Mouse (Mus musculus) neural tube, embryonic 15.5 days (tissue): ENCODE measurements around the gene Zfp358. TPM values are rescaled to one million over a fixed set of nuclear protein-coding genes. Genes with fewer than 3 reads are reported as not detected.

Source experiments
- ATAC-seq: fragments of 200-750 bp; cut with Nextera tagmentation; 2 replicates; pipeline ENCODE4 v1.8.0; 2017; ENCODE audit warnings: mild to moderate bottlenecking, moderate TSS enrichment, moderate library complexity; ENCODE audit not compliant: low FRiP score
- H3K27ac ChIP-seq: fragments of 300-500 bp; sonication (generic); replicated peaks from 2 replicates; pipeline ENCODE4 v1.5.1; 2015; ENCODE audit warnings: mild to moderate bottlenecking, inconsistent platforms
- H3K27me3 ChIP-seq: fragments of 300-500 bp; sonication (generic); replicated peaks from 2 replicates; pipeline ENCODE4 v1.6.1; 2015; ENCODE audit warnings: inconsistent platforms
- H3K36me3 ChIP-seq: fragments of 300-500 bp; sonication (generic); 2 replicates; pipeline ENCODE4 v1.6.1; 2015; ENCODE audit warnings: inconsistent platforms
- H3K4me1 ChIP-seq: fragments of 300-500 bp; sonication (generic); 2 replicates; pipeline ENCODE4 v1.6.1; 2015; ENCODE audit warnings: inconsistent platforms
- H3K4me2 ChIP-seq: fragments of 300-500 bp; sonication (generic); 2 replicates; pipeline ENCODE4 v1.6.1; 2015; ENCODE audit warnings: inconsistent platforms, mild to moderate bottlenecking, moderate library complexity
- H3K4me3 ChIP-seq: fragments of 300-500 bp; sonication (generic); replicated peaks from 2 replicates; pipeline ENCODE4 v1.5.1; 2015; ENCODE audit warnings: mild to moderate bottlenecking, inconsistent platforms
- H3K9ac ChIP-seq: fragments of 300-500 bp; sonication (generic); replicated peaks from 2 replicates; pipeline ENCODE4 v1.6.1; 2015; ENCODE audit warnings: mild to moderate bottlenecking, inconsistent platforms
- H3K9me3 ChIP-seq: fragments of 300-500 bp; sonication (generic); replicated peaks from 2 replicates; pipeline ENCODE4 v1.6.1; 2016; ENCODE audit warnings: inconsistent platforms
- WGBS: fragments of 180-500 bp; shearing (Covaris S2); methylation state at CpG from one replicate; pipeline ENCODE4 v1.1.7; 2015; ENCODE audit warnings: mixed read lengths; 5-methylcytosine and 5-hydroxymethylcytosine counted together
- polyA plus RNA-seq: library from polyadenylated mRNA; unstranded; fragments of >200 nt; fragmentation: Nextera tagmentation; extraction: Ambion mirVana; gene quantifications from 2 replicates; pipeline ENCODE4 v1.2.1, GENCODE M21; 2015

Zfp358 gene
- polyA plus RNA-seq: 62.7 and 64.3 TPM in 2 replicates

DNA sequence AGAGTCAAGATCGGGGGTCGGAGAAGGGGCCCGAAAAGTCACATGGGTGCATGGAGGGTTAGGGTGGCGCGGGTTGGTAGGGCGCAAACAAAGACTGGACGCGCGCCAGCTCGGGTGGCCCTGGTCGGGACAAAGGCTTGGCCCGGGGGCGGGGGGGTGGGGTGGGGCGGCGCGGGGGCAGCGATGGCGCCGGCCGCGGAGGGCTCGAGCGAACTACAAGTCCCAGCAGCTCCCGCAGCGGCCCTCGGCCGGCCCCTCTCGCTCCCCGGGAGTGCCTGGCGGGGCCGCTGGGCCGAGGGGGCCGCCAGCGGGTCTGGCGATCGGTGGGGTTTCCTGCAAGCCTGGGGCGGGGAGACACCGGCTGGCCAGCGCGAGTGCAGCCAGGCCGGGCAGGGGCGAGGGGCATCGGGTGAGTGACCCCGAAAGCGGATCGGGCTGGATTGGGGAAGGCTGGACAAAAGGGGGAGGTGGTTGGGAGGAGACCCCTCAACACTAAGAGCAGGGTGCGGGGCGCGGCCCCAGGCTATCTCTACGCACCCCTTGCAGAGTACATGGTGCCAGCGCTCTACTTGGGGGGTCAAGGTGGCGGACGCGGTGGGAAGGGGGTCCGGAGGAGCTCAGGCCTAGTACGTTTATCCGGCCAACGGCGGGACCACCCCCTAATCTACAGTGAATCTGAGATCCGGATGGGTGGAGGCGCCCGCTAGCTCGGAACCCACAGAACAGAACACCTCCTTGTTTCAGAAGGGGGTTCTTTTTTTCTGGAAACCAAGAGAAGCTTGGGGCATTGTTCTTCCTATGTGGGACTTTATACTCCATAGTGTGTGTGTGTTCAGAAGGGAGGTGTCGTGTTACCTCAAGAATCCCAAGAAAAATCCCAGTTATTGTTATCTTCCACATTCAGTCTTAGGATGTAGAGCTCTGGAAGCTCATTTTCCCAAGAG, at the start of gene Zfp358:
Gene Zfp358 (plus strand): TSS at position 238 of the 944 bp plus-strand sequence.
- Histone ChIP-seq H3K36me3 (peaks cover 38% of the 10 kb centered on the region), H3K27me3 (no peaks in the 10 kb centered on the region), H3K9me3 (no peaks in the 10 kb centered on the region), H3K9ac (peak within 1 kb of the TSS; percentile 99), H3K27ac (peak within 1 kb of the TSS; percentile 89), H3K4me2 (peak within 1 kb of the TSS; percentile 65), H3K4me3 (peak within 1 kb of the TSS; percentile 78), H3K4me1 (peaks cover 33% of the 10 kb centered on the region)
- under 1% methylated on average over 56 of the region's 64 CpGs for WGBS
- peak; percentile 91 for ATAC-seq

DNA sequence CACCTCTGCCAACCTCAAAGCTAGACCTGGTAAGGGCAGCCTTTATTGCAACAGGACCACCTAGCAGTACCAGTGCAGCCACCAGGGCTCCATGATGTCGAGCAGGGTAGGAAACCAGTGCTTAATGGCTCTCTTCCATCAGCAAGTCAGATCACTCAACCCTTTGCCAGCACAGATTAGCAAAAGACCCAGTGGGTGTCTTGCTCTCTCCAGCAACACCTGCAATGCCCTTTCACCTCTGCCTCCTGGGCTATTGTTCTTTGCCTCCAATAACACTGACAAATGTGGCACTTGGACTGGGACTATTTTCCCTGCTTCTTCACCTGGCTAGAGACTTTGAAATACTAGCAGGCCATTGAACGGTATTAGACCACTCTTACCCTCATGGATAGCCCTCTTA, 43.7 kb upstream of the Zfp358 start:
- no peak overlapping the region for H3K4me2 ChIP-seq
- peaks cover 79% of the 10 kb centered on the region for H3K36me3 ChIP-seq
- H3K4me1 ChIP-seq: no peaks in the 10 kb centered on the region
- no peak overlapping the region for H3K9ac ChIP-seq
- WGBS: 90% methylated on average over 2 of the region's 2 CpGs
- no peaks in the 10 kb centered on the region for H3K27me3 ChIP-seq
- H3K4me3 ChIP-seq: no peak overlapping the region
- no peaks in the 10 kb centered on the region for H3K9me3 ChIP-seq
- no peak overlapping the region for H3K27ac ChIP-seq
- ATAC-seq: no peak

DNA sequence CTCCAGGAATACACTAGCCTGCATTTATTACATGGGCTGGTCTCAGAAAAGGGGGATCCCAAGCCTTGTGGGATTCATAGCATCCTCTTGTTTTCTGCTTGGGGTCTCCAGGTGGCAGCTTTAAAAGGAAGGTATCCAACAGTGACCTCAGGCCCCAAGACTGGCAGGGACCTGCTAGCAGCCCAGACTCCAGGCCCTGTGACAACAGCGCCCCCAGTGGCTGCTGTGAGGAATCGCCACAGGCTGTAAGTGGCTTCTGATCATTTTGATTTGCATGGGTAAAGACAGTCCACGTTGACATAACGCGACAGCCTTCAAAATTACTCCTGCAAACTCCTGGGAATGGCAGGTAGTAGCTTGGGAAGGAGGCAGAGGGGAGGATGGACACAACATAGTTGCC, 42.3 kb upstream of the Zfp358 start:
- H3K4me3 ChIP-seq: no peak overlapping the region
- no peaks in the 10 kb centered on the region for H3K27me3 ChIP-seq
- H3K4me2 ChIP-seq: no peak overlapping the region
- no peaks in the 10 kb centered on the region for H3K9me3 ChIP-seq
- H3K4me1 ChIP-seq: no peaks in the 10 kb centered on the region
- no peak overlapping the region for H3K27ac ChIP-seq
- peak; percentile 64; the same call in 1 of the 2 replicates for ATAC-seq
- H3K9ac ChIP-seq: no peak overlapping the region
- 35% methylated on average over 5 of the region's 5 CpGs for WGBS
- H3K36me3 ChIP-seq: peaks cover 87% of the 10 kb centered on the region

DNA sequence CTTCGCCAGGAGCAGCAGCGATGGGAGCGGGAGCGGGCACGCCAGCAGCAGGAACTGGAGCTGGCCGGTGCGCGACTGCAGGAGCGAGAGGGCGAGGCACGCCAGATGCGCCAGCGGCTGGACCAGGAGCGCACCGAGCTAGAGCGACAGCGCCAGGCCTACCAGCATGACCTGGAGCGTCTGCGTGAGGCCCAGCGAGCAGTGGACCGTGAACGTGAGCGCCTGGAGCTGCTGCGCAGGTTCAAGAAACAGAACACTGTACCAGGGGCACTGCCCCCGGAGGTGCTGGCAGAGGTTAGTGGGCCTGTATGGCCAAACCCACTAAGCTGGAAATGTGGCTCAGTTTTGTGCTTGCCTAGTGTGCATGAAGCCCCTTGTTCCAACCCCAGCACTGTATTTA, 40.9 kb upstream of the Zfp358 start:
- Histone ChIP-seq H3K4me1 (no peaks in the 10 kb centered on the region), H3K27me3 (no peaks in the 10 kb centered on the region), H3K4me3 (no peak overlapping the region), H3K9ac (no peak overlapping the region), H3K27ac (no peak overlapping the region), H3K9me3 (no peaks in the 10 kb centered on the region), H3K36me3 (peaks cover 89% of the 10 kb centered on the region), H3K4me2 (no peak overlapping the region)
- no peak for ATAC-seq
- WGBS: 98% methylated on average over 25 of the region's 25 CpGs

DNA sequence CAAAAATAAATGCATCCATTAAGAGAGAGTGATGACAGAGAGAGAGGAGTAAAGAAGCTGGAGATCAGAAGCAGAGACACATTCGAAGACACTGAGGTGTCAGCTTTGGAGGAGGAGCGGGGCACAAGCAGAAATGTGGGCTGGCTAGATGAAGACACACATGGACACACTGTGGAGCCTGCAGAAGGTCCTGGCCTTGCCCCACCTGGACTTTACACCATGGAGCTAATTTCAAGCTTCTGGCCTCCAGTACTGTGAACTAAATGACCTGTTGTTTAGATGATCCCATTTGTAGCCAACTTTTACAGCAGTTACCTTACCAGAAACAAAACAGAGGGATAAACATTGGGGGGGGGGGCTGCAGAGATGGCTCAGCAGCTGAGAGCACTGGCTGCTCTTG, 29.7 kb upstream of the Zfp358 start:
- Histone ChIP-seq H3K27ac (no peak overlapping the region), H3K9ac (no peak overlapping the region)
- no peak for ATAC-seq

DNA sequence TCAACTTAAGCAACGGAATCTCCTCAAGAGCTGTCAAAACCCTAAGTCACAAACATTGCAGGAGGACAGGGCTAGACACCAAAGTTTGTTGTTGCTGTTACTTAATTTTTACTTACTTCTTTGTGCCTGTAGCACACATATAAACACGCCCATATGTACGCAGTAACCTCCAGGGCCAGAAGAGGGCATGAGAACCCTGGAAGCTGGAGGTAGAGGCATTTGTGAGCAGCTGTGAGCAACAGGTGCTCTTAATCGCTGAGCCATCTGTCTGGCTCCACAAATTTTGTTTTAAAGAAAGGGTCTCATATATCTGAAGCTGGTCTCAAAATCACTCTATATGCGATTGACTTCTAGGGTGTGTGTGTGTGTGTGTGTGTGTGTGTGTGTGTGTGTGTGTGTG, 28.6 kb upstream of the Zfp358 start:
- H3K36me3 ChIP-seq: no peaks in the 10 kb centered on the region
- no peaks in the 10 kb centered on the region for H3K9me3 ChIP-seq
- H3K9ac ChIP-seq: no peak overlapping the region
- H3K4me3 ChIP-seq: no peak overlapping the region
- H3K27ac ChIP-seq: no peak overlapping the region
- no peak overlapping the region for H3K4me2 ChIP-seq
- WGBS: 58% methylated on average over 5 of the region's 5 CpGs
- peaks cover 12% of the 10 kb centered on the region for H3K4me1 ChIP-seq
- H3K27me3 ChIP-seq: no peaks in the 10 kb centered on the region
- no peak for ATAC-seq

More for the DNA sequence above, 29.7 kb upstream of the Zfp358 start:
- WGBS: 87% methylated on average over 2 of the region's 2 CpGs
- Histone ChIP-seq H3K9me3 (no peaks in the 10 kb centered on the region), H3K4me3 (no peak overlapping the region), H3K4me1 (peaks cover 12% of the 10 kb centered on the region), H3K27me3 (no peaks in the 10 kb centered on the region), H3K36me3 (no peaks in the 10 kb centered on the region), H3K4me2 (no peak overlapping the region)

DNA sequence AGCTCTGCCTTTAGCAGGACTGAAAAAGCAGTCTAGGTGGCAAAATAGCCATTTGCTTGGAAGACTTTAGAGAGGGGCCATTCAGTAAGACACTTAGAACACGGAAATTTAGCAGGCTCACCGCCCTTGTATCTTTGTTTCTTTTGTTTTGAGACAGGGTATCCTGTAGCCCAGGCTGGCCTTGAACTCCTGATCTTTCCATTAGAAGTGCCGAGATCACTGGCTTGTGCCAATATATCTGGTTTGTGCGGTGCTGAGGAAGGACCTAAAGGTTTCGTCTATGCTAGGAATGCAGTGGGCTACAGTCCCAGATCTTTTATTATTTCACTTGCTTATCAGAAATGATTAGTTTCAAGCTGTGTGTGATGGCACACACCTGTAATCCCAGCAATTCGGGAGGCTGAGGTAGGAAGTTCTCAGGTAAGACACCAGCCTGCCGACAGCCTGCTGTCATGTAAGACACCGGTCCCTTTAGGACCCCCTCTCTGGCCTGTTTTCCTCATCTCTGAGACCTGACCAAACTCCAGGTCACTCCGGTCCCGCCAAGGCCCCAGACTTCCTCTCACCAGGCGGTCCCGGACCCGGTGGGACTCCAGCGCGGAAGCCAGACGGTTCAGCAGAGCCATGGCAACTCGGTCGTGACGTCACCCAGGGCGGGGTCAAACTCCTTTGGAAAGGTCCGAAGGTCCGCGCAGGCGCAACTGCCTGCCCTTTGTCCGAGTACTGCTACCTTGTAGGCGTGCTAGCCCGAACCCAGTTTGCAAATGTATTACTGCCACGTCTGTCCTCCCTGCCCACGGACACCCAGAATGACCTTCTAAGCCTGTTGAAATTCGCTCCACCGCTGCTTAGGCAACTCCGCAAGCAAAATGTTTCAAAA, 25.7 kb upstream of the Zfp358 start, which contains the start of gene Pex11g:
Gene Pex11g (minus strand): TSS at position 675 of the 880 bp plus-strand sequence.
- WGBS: 8% methylated on average over 32 of the region's 32 CpGs
- Histone ChIP-seq H3K4me2 (peak within 1 kb of the TSS; percentile 67), H3K4me3 (peak within 1 kb of the TSS; percentile 48), H3K9me3 (no peaks in the 10 kb centered on the region), H3K9ac (peak within 1 kb of the TSS; percentile 54), H3K27ac (peak within 1 kb of the TSS; percentile 82), H3K36me3 (no peaks in the 10 kb centered on the region), H3K4me1 (peaks cover 12% of the 10 kb centered on the region), H3K27me3 (no peaks in the 10 kb centered on the region)
- peak; percentile 93 for ATAC-seq

DNA sequence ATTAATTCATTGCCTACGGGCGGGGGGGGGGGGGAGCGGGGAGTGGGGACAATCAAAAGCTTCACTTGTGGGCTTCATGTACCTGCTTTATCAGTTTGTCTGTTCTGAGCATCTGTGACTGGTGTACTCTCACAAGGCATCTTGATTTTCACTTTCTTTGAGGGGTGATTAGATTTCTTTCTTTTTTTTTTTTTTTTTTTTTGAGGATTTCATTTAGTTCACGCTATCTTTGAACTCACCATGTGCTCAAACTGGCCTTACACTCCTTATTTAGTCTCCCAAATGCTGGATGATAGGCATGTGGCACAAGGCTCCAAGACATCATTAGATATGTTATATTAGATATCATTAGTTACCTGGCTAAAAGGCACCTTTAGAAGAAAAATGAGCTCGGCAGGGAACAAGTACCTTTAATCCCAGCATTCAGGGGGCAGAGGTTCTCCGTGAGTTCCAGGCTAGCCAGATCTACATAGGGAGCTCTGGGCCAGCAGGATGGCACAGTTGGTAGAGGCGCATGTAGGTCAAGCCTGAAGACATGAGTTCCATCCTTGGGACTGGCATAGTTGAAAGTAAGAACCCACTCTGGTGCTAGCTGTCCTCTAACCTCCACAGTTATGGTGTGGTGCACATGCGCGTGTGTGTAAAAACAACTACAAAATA, 24.9 kb upstream of the Zfp358 start:
- Histone ChIP-seq H3K4me2 (peak overlapping the region; percentile 67), H3K4me1 (peaks cover 12% of the 10 kb centered on the region), H3K9ac (peak overlapping the region; percentile 54), H3K9me3 (no peaks in the 10 kb centered on the region), H3K36me3 (no peaks in the 10 kb centered on the region), H3K27ac (peak overlapping the region; percentile 82), H3K4me3 (peak overlapping the region; percentile 48), H3K27me3 (no peaks in the 10 kb centered on the region)
- ATAC-seq: peak; percentile 21
- WGBS: 57% methylated on average over 9 of the region's 9 CpGs

DNA sequence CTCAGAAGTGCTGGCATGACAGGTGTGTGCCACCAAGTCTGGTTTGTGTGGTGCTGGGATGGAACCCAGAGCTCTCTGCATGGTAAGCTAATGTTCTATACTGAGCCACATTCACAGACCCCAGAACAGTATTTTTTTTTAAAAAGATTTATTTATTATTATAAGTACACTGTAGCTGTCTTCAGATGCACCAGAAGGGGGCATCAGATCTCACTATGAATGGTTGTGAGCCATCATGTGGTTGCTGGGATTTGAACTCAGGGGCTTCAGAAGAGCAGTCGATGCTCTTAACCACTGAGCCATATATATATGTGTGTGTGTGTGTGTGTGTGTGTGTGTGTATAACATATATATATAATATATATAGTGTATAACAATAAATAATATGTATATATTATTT, 24.1 kb upstream of the Zfp358 start:
- H3K9me3 ChIP-seq: no peaks in the 10 kb centered on the region
- H3K27me3 ChIP-seq: no peaks in the 10 kb centered on the region
- peaks cover 12% of the 10 kb centered on the region for H3K4me1 ChIP-seq
- no peak overlapping the region for H3K4me2 ChIP-seq
- H3K27ac ChIP-seq: no peak overlapping the region
- no peak overlapping the region for H3K9ac ChIP-seq
- no peak for ATAC-seq
- WGBS: 96% methylated on average over 1 of the region's 1 CpGs
- H3K36me3 ChIP-seq: no peaks in the 10 kb centered on the region
- H3K4me3 ChIP-seq: no peak overlapping the region

DNA sequence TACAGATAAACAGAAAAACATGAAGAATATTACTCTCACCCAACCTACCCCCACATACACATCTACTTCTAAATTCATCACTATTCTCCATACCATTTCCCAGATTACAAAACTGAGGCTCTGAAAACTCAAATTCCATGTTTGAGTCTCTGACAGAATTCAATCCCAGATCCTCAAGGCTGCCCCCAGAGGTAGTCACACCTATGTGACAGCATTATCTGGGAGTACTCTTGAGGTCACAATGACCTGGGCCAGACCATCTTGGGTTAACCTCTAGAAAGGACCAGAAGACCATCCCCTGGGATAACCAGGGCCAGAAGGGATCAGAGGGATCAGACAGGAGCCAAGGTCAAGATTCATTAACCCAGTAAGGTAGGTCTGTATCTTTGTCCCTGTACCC, 22.4 kb upstream of the Zfp358 start, which contains the start of gene Tex45:
Gene Tex45 (plus strand): TSS at position 301 of the 400 bp plus-strand sequence.
- no peaks in the 10 kb centered on the region for H3K36me3 ChIP-seq
- no peak for ATAC-seq
- H3K4me3 ChIP-seq: no peak within 1 kb of the TSS
- no peak within 1 kb of the TSS for H3K9ac ChIP-seq
- no peaks in the 10 kb centered on the region for H3K9me3 ChIP-seq
- H3K4me2 ChIP-seq: no peak within 1 kb of the TSS
- peaks cover 12% of the 10 kb centered on the region for H3K4me1 ChIP-seq
- no peak within 1 kb of the TSS for H3K27ac ChIP-seq
- H3K27me3 ChIP-seq: no peaks in the 10 kb centered on the region
